Mouse (Mus musculus): ENCODE results near the gene Olfr1396. TPM values are rescaled to one million over a fixed set of nuclear protein-coding genes. Genes with fewer than 3 reads are reported as not detected.

Gene Olfr1396
- polyA plus RNA-seq, 1 experiment from 2014 or later: not detected

Other genes with a start within 250 kb of the Olfr1396 start
- gene Irgm1, start 243.2 kb downstream of the Olfr1396 start, polyA plus RNA-seq (2014; fragmentation: Nextera tagmentation; extraction: Ambion mirVana): 12.9 and 13.2 TPM in 2 replicates
- 0.12 and 0.28 TPM in 2 replicates for gene Gm5431, start 212.7 kb downstream of the Olfr1396 start, polyA plus RNA-seq (2014; fragmentation: Nextera tagmentation; extraction: Ambion mirVana)
- 3.8 TPM in 2 replicates for gene Psme2b, start 168.7 kb downstream of the Olfr1396 start, polyA plus RNA-seq (2014; fragmentation: Nextera tagmentation; extraction: Ambion mirVana)
- gene Olfr56, start 136.0 kb downstream of the Olfr1396 start, polyA plus RNA-seq (2014; fragmentation: Nextera tagmentation; extraction: Ambion mirVana): 0.21 TPM in 1 of 2 replicates, not detected in the other
- 0.67 and 0.73 TPM in 2 replicates for gene 9930111J21Rik1, start 135.5 kb downstream of the Olfr1396 start, polyA plus RNA-seq (2014; fragmentation: Nextera tagmentation; extraction: Ambion mirVana)
- not detected in 2 replicates for gene Gm12185, start 122.6 kb downstream of the Olfr1396 start, polyA plus RNA-seq (2014; fragmentation: Nextera tagmentation; extraction: Ambion mirVana)
- gene Tgtp1, start 120.7 kb downstream of the Olfr1396 start, polyA plus RNA-seq (2014; fragmentation: Nextera tagmentation; extraction: Ambion mirVana): 1.0 and 1.4 TPM in 2 replicates
- gene 9930111J21Rik2, start 63.6 kb downstream of the Olfr1396 start, polyA plus RNA-seq (2014; fragmentation: Nextera tagmentation; extraction: Ambion mirVana): 0.81 and 1.2 TPM in 2 replicates
- gene Tgtp2, start 50.7 kb downstream of the Olfr1396 start, polyA plus RNA-seq (2014; fragmentation: Nextera tagmentation; extraction: Ambion mirVana): 0.10 TPM in 1 of 2 replicates, not detected in the other
- gene Ifi47, start 38.3 kb downstream of the Olfr1396 start, polyA plus RNA-seq (2014; fragmentation: Nextera tagmentation; extraction: Ambion mirVana): 1.6 and 2.2 TPM in 2 replicates
- gene Olfr1395, start 27.4 kb upstream of the Olfr1396 start, polyA plus RNA-seq (2014; fragmentation: Nextera tagmentation; extraction: Ambion mirVana): not detected in 2 replicates
- gene Olfr1394, start 39.5 kb upstream of the Olfr1396 start, polyA plus RNA-seq (2014; fragmentation: Nextera tagmentation; extraction: Ambion mirVana): not detected in 2 replicates
- 2.4 TPM in 2 replicates for gene Btnl9, start 72.3 kb upstream of the Olfr1396 start, polyA plus RNA-seq (2014; fragmentation: Nextera tagmentation; extraction: Ambion mirVana)
- 42.1 and 47.6 TPM in 2 replicates for gene Zfp62, start 88.4 kb upstream of the Olfr1396 start, polyA plus RNA-seq (2014; fragmentation: Nextera tagmentation; extraction: Ambion mirVana)
- 55.0 and 62.5 TPM in 2 replicates for gene Mgat1, start 129.3 kb upstream of the Olfr1396 start, polyA plus RNA-seq (2014; fragmentation: Nextera tagmentation; extraction: Ambion mirVana)
- gene Olfr1393, start 163.4 kb upstream of the Olfr1396 start, polyA plus RNA-seq (2014; fragmentation: Nextera tagmentation; extraction: Ambion mirVana): 0.28 TPM in 1 of 2 replicates, not detected in the other
- gene Olfr1392, start 170.4 kb upstream of the Olfr1396 start, polyA plus RNA-seq (2014; fragmentation: Nextera tagmentation; extraction: Ambion mirVana): 0.13 TPM in 1 of 2 replicates, not detected in the other
- gene Olfr10, start 189.9 kb upstream of the Olfr1396 start, polyA plus RNA-seq (2014; fragmentation: Nextera tagmentation; extraction: Ambion mirVana): not detected in 2 replicates
- not detected in 2 replicates for gene Olfr1391, start 207.9 kb upstream of the Olfr1396 start, polyA plus RNA-seq (2014; fragmentation: Nextera tagmentation; extraction: Ambion mirVana)
- not detected in 2 replicates for gene Olfr1390, start 220.3 kb upstream of the Olfr1396 start, polyA plus RNA-seq (2014; fragmentation: Nextera tagmentation; extraction: Ambion mirVana)

All from stomach, embryonic 14.5 days (tissue).